Mouse (Mus musculus): ENCODE measurements around the gene Vps37c.

DNA sequence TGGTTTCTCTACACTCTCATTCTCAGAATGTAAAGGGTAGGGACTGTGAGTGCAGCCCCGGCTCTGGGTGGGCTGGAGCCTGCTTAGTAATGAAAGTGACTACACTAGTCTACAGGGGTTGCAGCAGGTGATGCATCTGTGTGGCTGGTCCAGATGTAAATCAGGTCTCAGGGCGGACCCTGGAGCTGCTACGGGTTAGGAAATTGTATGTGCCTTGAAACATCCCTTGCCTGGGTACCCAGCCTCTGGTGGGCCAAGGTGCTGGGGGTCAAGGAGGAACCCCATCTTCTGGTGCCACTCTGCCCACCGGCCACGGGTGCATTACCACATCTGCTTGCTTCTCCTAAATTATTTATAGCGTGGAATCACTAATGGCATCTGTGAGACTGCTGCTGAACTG, 25.6 kb downstream of the Vps37c start:
- TF ChIP-seq CTCF (IDR thresholded peaks at IDR 0.05; ENCODE audit: borderline replicate concordance, insufficient read depth, low read length) (no peak), POLR2A (IDR thresholded peaks at IDR 0.05; ENCODE audit: low read depth, low read length) (no peak)

Data from embryonic fibroblast, embryonic 13.5 days (primary cell).